Mouse (Mus musculus): ENCODE data around the gene Tsc22d1.

The Tsc22d1 gene

GRCm38 (mm10) chr14:76521308-76521707, 106.5 kb downstream of the Tsc22d1 start:
- no peak for DNase-seq

- no peak for DNase-seq
Measured at GRCm38 (mm10) chr14:76523344-76523743, 108.6 kb downstream of the Tsc22d1 start.

DNA sequence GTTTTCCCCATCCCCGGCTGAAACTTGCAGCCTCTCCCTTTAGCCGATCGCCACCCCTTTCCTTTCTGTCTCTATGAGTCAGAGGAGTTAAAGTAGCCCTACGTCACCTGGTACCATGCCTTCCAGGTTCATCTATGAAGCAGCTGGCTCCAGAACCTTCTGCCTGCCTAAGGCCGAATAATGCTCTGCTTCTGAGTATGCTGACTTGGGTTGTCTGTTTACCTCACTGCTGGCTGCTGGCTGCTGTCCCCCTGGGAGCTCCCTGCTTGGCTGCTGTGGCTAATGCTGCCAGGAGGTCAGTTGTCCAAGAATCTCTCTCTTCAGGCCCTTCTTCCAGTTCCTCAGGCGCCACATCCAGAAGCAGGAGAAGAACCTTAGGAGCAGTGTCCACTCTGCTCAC, 111.7 kb downstream of the Tsc22d1 start:
- no peak for DNase-seq

- no peak for DNase-seq
Measured at GRCm38 (mm10) chr14:76527030-76527719, 112.4 kb downstream of the Tsc22d1 start.

GRCm38 (mm10) chr14:76527758-76528313, 113.1 kb downstream of the Tsc22d1 start:
- no peak for DNase-seq

DNA sequence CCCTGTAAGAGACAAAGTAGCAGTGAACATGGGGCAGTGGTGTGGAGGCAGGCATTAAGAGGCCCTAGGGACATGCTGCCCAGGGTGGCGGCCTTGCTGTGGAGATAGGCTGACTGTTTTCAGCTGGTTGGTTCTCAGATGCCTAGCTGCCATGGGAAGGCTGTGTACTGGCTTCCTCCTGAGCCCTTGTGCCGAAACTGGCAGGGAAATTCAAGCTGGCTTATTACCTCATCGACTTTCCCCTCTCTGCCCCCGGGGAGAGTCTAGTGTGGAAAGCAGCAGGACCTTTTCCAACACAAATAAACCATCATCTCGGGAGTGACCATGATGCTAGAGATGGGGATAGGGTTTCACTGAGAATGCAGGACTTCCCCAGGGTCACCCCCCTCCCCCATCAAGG, 113.9 kb downstream of the Tsc22d1 start:
- no peak for DNase-seq

DNA sequence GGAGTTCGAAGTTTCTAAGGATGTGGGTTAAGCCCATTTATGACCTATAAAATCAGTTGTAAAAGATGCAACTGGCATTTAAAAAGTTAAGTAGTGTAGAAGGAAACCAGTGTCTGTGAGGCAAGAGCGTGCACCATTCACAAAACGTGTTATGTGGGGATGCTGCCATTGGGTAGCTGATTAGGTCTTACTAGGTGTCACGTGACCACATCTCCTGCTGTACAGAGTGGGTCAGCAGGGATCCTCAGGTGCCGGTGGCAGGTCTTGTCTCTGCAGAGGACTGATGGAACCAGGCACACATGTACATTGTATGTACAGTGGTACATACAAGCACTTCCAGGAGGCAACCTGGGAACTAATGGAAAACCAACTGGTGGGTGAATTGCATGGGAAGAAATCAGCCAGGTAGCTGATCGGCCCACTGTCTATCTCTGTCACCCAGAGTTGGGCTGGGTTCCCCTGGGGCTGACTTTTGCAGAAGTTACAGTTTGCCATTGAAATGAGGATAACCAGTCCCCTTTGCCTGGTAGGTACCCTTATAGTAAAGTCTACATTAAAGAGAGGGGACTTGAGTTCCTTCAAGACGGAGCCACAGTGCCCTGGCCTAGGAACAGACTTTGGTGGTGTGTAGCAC, 116.4 kb downstream of the Tsc22d1 start:
- no peak for DNase-seq

GRCm38 (mm10) chr14:76532257-76533169, 117.8 kb downstream of the Tsc22d1 start:
- peak; percentile 79 for DNase-seq

- DNase-seq, result peak; percentile 37
Measured at GRCm38 (mm10) chr14:76533170-76533815, 118.5 kb downstream of the Tsc22d1 start.

DNA sequence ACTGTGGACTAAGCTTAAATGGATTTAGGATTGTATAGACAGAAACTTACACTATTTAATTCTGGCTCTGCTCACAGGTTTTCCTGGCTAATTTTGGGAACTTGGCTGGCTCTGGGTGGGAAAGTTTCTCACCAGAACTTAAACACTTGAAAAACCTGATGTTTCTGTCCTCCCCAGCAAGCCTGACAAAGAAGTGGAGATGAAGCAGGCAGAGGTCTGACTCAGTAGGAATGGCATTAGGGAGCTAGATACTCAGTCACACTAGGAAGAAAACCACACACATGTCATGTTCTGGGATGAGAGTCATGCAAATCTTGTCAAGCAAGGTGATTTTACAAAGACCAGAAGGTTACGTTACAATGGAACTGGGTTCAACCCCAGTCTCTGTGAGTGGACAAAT, 120.3 kb downstream of the Tsc22d1 start:
- DNase-seq, result no peak

DNA sequence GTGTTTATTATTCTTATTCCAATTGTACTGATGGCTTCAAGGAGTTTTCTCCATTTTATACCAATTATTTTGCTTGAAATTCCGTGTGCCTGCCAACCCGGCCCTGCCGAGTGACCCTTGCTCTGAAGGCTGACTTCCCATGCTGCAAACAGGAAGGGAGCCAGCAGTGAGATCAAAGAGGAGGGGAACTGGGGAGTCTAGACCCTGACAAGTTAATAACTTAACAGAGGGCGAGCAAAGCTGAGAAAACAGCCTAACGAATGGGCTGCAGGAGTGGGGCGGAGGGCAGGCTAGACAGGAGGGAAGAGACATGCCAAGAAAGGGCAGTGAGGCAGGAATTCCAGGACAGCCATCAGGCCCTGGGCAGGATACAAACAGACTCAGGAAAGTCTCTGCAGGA, 122.2 kb downstream of the Tsc22d1 start:
- no peak for DNase-seq

DNA sequence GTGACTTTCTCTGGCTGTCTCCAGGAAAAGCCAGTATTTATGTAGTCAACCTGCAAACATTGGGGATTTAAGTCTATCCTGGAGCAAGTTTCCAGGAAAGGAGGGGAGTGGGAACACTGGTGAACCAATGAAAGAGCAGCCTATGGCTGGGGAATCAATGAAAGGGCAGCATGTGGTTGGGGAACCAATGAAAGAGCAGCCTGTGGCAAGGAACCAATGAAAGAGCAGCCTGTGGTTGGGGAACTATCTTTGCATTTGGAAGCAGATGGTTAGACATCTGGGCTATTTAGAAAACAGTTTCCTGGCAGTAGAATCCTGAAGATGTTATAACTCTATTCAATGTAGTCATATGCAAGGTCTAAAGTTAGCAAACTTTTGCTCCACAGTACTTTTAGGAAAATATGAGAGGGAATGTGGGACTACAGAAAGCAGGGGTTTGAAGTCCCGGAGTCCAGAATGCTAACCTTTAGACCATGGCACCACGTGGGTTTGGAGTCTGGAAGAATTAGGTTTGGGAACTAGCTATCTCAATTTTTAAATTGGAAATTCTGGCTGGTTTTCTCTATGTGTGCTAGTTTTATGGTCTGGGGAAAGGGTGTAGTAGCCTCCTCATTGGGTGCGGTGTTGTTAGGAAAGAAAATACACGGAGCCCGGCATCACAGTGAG, 125.4 kb downstream of the Tsc22d1 start:
- no peak for DNase-seq

GRCm38 (mm10) chr14:76541341-76541740, 126.6 kb downstream of the Tsc22d1 start:
- DNase-seq, result no peak

DNA sequence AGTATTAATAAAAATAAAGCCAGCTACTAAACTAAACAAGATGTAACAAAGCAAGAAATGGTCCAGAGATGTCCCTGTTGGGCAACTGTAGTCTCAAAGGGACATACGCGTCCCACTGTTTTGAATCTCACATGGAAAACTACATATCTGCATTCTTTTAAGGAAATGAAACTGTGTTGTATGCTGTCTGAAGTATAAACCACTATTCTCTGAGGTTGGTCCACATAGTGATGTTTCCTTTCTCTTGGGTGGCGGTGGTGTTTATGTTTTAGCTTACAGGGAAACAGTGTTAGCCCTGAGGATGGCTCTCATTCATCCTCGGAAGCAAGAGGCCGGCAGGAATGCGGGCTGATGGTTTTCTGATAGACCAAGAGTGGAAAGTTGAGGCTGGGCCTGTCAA, 129.4 kb downstream of the Tsc22d1 start:
- DNase-seq, result no peak

DNA sequence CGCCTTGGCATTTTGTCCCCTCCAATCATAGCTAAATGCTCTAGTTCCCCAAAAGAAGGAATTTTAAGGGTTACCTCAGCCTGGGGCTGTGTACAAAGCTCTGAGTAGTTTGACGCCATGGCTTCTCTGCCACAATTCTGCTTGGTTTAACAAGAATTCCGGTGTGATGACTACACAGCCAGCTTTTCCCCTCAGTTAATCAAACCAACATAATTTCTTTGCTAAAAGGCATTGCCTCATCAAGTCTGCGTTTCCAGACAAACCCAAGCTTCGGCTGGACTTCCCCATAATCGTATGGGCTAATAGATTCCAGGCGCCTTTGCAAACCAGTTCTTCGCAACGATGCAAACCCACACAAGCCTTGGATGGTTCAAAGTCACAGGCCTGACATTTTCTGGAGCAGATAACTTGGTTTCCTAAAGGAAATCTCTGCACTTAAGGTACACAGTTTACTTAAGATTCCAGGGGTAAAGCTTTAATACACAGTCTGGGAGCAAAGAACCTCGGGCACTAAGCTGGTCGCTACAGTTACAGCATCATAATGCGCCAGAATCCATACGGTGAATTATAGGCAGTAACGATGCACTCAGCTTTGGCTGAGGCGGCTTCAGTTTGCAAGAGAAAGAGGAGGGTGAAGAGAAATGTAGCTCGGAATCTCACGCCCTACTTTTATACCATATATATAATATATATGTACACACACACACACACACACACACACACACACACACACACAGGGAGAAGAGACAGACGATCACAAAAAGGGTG, 140.7 kb downstream of the Tsc22d1 start:
- no peak for DNase-seq

DNA sequence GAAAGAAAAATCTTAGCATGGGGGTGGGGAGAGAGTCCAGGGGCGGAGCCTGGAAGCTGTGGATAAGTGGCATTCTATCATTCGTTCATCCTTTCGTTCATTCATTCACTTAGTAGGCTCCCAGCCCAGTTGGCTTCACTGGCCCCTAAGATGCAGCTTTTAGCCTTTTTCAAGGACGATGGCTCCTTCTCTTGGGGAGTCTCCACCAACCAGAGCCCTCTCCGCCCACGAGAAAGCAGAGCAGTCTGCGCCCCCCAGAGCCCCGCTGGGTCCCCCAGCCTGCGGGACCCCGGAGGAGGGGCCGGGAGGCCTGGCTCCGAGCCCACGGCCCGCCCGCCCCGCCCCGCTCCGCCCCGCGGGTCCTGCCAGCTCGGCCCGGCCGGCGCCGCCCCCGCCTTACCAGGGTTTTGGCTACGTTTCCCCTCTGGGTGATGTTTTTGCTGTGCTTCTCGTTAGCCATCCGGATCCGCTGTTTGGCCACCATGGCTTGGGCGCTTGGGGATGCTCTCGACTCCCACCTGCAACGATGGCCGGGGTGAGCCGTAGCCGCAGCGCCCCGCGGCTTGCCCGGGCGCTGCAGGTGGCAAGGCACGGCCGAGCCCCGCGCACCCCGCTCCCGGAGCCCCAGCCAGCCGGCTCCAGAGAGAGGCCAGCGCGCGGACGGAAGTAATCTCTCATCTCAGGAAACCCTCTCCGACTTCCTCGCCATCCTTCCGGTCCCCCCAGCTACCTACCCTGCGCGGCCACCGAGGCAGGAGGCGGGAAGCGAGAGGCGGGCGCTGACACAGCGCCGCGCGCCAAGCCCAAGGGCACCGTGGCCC, 141.5 kb downstream of the Tsc22d1 start:
- peak; percentile 75 for DNase-seq

DNA sequence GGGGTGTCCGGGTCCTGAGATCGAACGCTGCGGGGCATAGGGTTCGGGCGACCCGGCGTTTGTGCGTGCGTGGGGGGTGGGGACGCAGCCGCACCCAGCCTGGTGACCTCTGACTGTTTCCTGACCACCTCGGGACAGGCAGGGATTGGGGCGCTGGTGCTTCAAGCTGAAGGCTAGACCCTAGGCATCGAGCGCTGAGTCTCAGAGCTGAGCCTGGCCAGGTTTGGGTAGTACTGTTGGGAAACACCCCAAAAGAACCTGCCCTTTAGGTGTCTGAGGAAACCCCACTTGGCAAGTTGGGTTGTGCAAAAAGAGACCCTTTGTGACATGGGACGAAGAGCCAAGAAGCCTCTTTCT, 142.1 kb downstream of the Tsc22d1 start, which contains the start of gene Serp2:
TSS of gene Serp2 (minus strand) at position 38 of the 357 bp plus-strand sequence.
- DNase-seq, result no peak
